Mouse (Mus musculus): ENCODE data around the gene Hivep3.
A peak's percentile ranks its signal among the peaks of the same experiment; 100 is the strongest.

Hivep3 gene

GRCm38 (mm10) chr4:119979238-119979829 lies 245.8 kb downstream of the Hivep3 start:
- no peak for DNase-seq (ENCODE audit: low spot score)

GRCm38 (mm10) chr4:119979918-119980317 lies 246.3 kb downstream of the Hivep3 start:
- no peak for DNase-seq (ENCODE audit: low spot score)

- no peak for DNase-seq (ENCODE audit: low spot score)
Observed at GRCm38 (mm10) chr4:119981047-119981720, 247.6 kb downstream of the Hivep3 start.

GRCm38 (mm10) chr4:119986065-119986464 lies 252.5 kb downstream of the Hivep3 start:
- DNase-seq (ENCODE audit: low spot score): no peak

- peak; percentile 73 for DNase-seq (ENCODE audit: low spot score)
Observed at GRCm38 (mm10) chr4:119986580-119987291, 253.2 kb downstream of the Hivep3 start.

GRCm38 (mm10) chr4:119987376-119988087 lies 253.9 kb downstream of the Hivep3 start:
- no peak for DNase-seq (ENCODE audit: low spot score)

- DNase-seq (ENCODE audit: low spot score): no peak
Observed at GRCm38 (mm10) chr4:119989031-119989693, 255.6 kb downstream of the Hivep3 start.

- no peak for DNase-seq (ENCODE audit: low spot score)
Observed at GRCm38 (mm10) chr4:119990346-119990745, 256.8 kb downstream of the Hivep3 start.

GRCm38 (mm10) chr4:119990841-119991240 lies 257.3 kb downstream of the Hivep3 start:
- DNase-seq (ENCODE audit: low spot score): no peak

GRCm38 (mm10) chr4:119991758-119992157 lies 258.2 kb downstream of the Hivep3 start:
- no peak for DNase-seq (ENCODE audit: low spot score)

GRCm38 (mm10) chr4:119996377-119996776 lies 262.8 kb downstream of the Hivep3 start:
- DNase-seq (ENCODE audit: low spot score): no peak

- no peak for DNase-seq (ENCODE audit: low spot score)
Observed at GRCm38 (mm10) chr4:119997351-119997750, 263.8 kb downstream of the Hivep3 start.

GRCm38 (mm10) chr4:119998911-119999310 lies 265.3 kb downstream of the Hivep3 start:
- no peak for DNase-seq (ENCODE audit: low spot score)

- DNase-seq (ENCODE audit: low spot score): no peak
Observed at GRCm38 (mm10) chr4:120000881-120001280, 267.3 kb downstream of the Hivep3 start.

GRCm38 (mm10) chr4:120003006-120003405 lies 269.4 kb downstream of the Hivep3 start:
- DNase-seq (ENCODE audit: low spot score): no peak

GRCm38 (mm10) chr4:120006046-120006445 lies 272.5 kb downstream of the Hivep3 start:
- DNase-seq (ENCODE audit: low spot score): no peak

GRCm38 (mm10) chr4:120007889-120008288 lies 274.3 kb downstream of the Hivep3 start:
- DNase-seq (ENCODE audit: low spot score): no peak

GRCm38 (mm10) chr4:120009151-120009550 lies 275.6 kb downstream of the Hivep3 start:
- no peak for DNase-seq (ENCODE audit: low spot score)

- no peak for DNase-seq (ENCODE audit: low spot score)
Observed at GRCm38 (mm10) chr4:120011788-120012187, 278.2 kb downstream of the Hivep3 start.

GRCm38 (mm10) chr4:120012891-120013290 lies 279.3 kb downstream of the Hivep3 start:
- DNase-seq (ENCODE audit: low spot score): no peak

GRCm38 (mm10) chr4:120018426-120018825 lies 284.8 kb downstream of the Hivep3 start:
- DNase-seq (ENCODE audit: low spot score): no peak

- DNase-seq (ENCODE audit: low spot score): no peak
Observed at GRCm38 (mm10) chr4:120022392-120022791, 288.8 kb downstream of the Hivep3 start.

Data from MN1 (cell line).